ENCODE assay signal across 29 mouse cellular contexts in genomic region chr9:56126453-56127173, GRCm38 (mm10). TPM values are rescaled to one million over a fixed set of nuclear protein-coding genes. Genes with fewer than 3 reads are reported as not detected.
DNase-seq lines count a peak whose midpoint lies in the region; ATAC-seq and TF ChIP-seq lines count a peak whose summit lies in the region.
"Had no signal": no experiment of that assay in that cellular context is flagged by ENCODE, and none has a peak within 500 bp of the region (broad histone marks: within the 10 kb centered on the region; RNA-seq: fewer than 3 reads in every experiment).

No protein-coding gene starts in this region.

- no peak for ATAC-seq in hindbrain, postnatal 0 days
- ATAC-seq in midbrain, embryonic 14.5 days (ENCODE audit: low FRiP score, low TSS enrichment) = no peak
- ATAC-seq: forebrain, embryonic 13.5 days; inflammation-experienced regulatory T-cells, adult 6 months had no signal

- DNase-seq in retina, postnatal 1 day = peak; percentile 38
- DNase-seq in retina, embryonic 14.5 days (ENCODE audit: low spot score) = no peak
- peak; percentile 58 to 80 for DNase-seq in cerebellum, adult 2 months
- peak; percentile 59 to 80 for DNase-seq in cerebellum, postnatal 14 days
- no peak for DNase-seq in layer of hippocampus, postnatal 14 days (ENCODE audit: low spot score in 2 of 2)
- no peak for DNase-seq in hindbrain, postnatal 0 days (ENCODE audit: low spot score)
- DNase-seq in midbrain, embryonic 14.5 days = no peak
- DNase-seq: adrenal gland, adult 2 months; B cell, adult 2 months; gastrocnemius, postnatal 10 days; heart, adult 18-20 months; heart, postnatal 4 days; kidney, adult 11 months; kidney, postnatal 14 days; lung, postnatal 36 days; right cerebral cortex, postnatal 4 days; thymus, adult 18-20 months; thymus, postnatal 25 days had no signal

- WGBS in cerebellum, adult 2 months = 29% methylated on average over 16 of the region's 16 CpGs
- 81% methylated on average over 16 of the region's 16 CpGs for WGBS in hindbrain, postnatal 0 days
- 91% methylated on average over 16 of the region's 16 CpGs for WGBS in midbrain, embryonic 14.5 days

- H3K4me3 ChIP-seq in cerebellum, adult 2 months (replicated peaks; ENCODE audit: insufficient read depth, low read depth, low read length) = no peak overlapping the region
- no peak overlapping the region for H3K4me3 ChIP-seq in hindbrain, postnatal 0 days (ENCODE audit: low read length)
- H3K4me3 ChIP-seq in midbrain, embryonic 14.5 days (replicated peaks; ENCODE audit: low read depth, low read length) = no peak overlapping the region
- H3K4me3 ChIP-seq: erythroblast, embryonic 14.5 days; forebrain, embryonic 13.5 days; heart, embryonic 12.5 days; hindbrain, embryonic 13.5 days; limb, embryonic 13.5 days; lung, embryonic 15.5 days; midbrain, embryonic 12.5 days; neural tube, embryonic 15.5 days had no signal

- H3K27ac ChIP-seq in cerebellum, adult 2 months (ENCODE audit: insufficient read depth, low read length) = no peak overlapping the region
- H3K27ac ChIP-seq in hindbrain, postnatal 0 days = no peak overlapping the region
- no peak overlapping the region for H3K27ac ChIP-seq in midbrain, embryonic 14.5 days (replicated peaks; ENCODE audit: low read depth, low read length)
- H3K27ac ChIP-seq: forebrain, embryonic 13.5 days; hindbrain, embryonic 13.5 days; limb, embryonic 13.5 days; lung, embryonic 15.5 days; midbrain, embryonic 12.5 days; neural tube, embryonic 15.5 days; stomach, postnatal 0 days had no signal

- no peak for TF ChIP-seq POLR2A in cerebellum, adult 2 months (IDR thresholded peaks at IDR 0.05; ENCODE audit: borderline replicate concordance, insufficient read depth, low read length)

- peaks cover 12% of the 10 kb centered on the region; the same call in 1 of the 2 replicates for H3K36me3 ChIP-seq in hindbrain, postnatal 0 days (ENCODE audit: insufficient read depth, low read length)
- peaks cover 37% of the 10 kb centered on the region for H3K36me3 ChIP-seq in midbrain, embryonic 14.5 days (ENCODE audit: control insufficient read depth, insufficient read depth, low read length)

- TF ChIP-seq CTCF in cerebellum, adult 2 months (IDR thresholded peaks at IDR 0.05; ENCODE audit: borderline replicate concordance, insufficient read depth, low read depth, low read length) = no peak
- TF ChIP-seq CTCF in hindbrain, postnatal 0 days (IDR thresholded peaks at IDR 0.05; ENCODE audit: low read depth) = no peak

- no peaks in the 10 kb centered on the region for H3K27me3 ChIP-seq in cerebellum, adult 2 months (ENCODE audit: control insufficient read depth, insufficient read depth, low read length)
- H3K27me3 ChIP-seq in hindbrain, postnatal 0 days (ENCODE audit: insufficient read depth, low read length) = no peaks in the 10 kb centered on the region
- no peaks in the 10 kb centered on the region for H3K27me3 ChIP-seq in midbrain, embryonic 14.5 days (ENCODE audit: control insufficient read depth, insufficient read depth, low read length)
- H3K27me3 ChIP-seq: forebrain, embryonic 13.5 days; hindbrain, embryonic 13.5 days; limb, embryonic 13.5 days; lung, embryonic 15.5 days; midbrain, embryonic 12.5 days; neural tube, embryonic 15.5 days had no signal

- no peak overlapping the region for H3K4me2 ChIP-seq in hindbrain, postnatal 0 days (ENCODE audit: low read depth, low read length)
- no peak overlapping the region for H3K4me2 ChIP-seq in midbrain, embryonic 14.5 days (ENCODE audit: low read length)
- H3K4me2 ChIP-seq: forebrain, embryonic 13.5 days; heart, embryonic 12.5 days; hindbrain, embryonic 13.5 days; limb, embryonic 13.5 days; liver, embryonic 11.5 days; lung, embryonic 15.5 days; midbrain, embryonic 12.5 days; neural tube, embryonic 15.5 days had no signal

- H3K4me1 ChIP-seq in cerebellum, adult 2 months (ENCODE audit: control insufficient read depth, insufficient read depth, low read length) = peaks cover 24% of the 10 kb centered on the region
- peaks cover 3% of the 10 kb centered on the region; the same call in 1 of the 2 replicates for H3K4me1 ChIP-seq in hindbrain, postnatal 0 days (ENCODE audit: insufficient read depth, low read length)
- no peaks in the 10 kb centered on the region for H3K4me1 ChIP-seq in midbrain, embryonic 14.5 days (ENCODE audit: control insufficient read depth, insufficient read depth, low read length)
- H3K4me1 ChIP-seq: neural tube, embryonic 15.5 days had no signal

- no peak overlapping the region for H3K9ac ChIP-seq in hindbrain, postnatal 0 days (replicated peaks; ENCODE audit: low read length)
- H3K9ac ChIP-seq in midbrain, embryonic 14.5 days (replicated peaks; ENCODE audit: low read length) = no peak overlapping the region
- H3K9ac ChIP-seq: forebrain, embryonic 13.5 days; heart, embryonic 12.5 days; hindbrain, embryonic 13.5 days; limb, embryonic 13.5 days; lung, embryonic 15.5 days; midbrain, embryonic 12.5 days; neural tube, embryonic 15.5 days had no signal

- no peaks in the 10 kb centered on the region for H3K9me3 ChIP-seq in hindbrain, postnatal 0 days (ENCODE audit: low read length)
- no peaks in the 10 kb centered on the region for H3K9me3 ChIP-seq in midbrain, embryonic 14.5 days (ENCODE audit: control insufficient read depth, low read length)
- H3K9me3 ChIP-seq: forebrain, embryonic 13.5 days; heart, embryonic 12.5 days; hindbrain, embryonic 13.5 days; limb, embryonic 13.5 days; lung, embryonic 15.5 days; midbrain, embryonic 12.5 days; neural tube, embryonic 15.5 days had no signal

RNA-seq across cellular contexts. Expression of gene Pstpip1, which starts 36.9 kb away (rescaled TPM):
- 3.3 and 5.0 TPM in 2 replicates for polyA plus RNA-seq in cerebellum, adult 2 months (2012; rRNA removed)
- 1 to 10 TPM; 2.9 to 3.5 TPM for total RNA-seq in layer of hippocampus, postnatal 14 days (2021)
- 0.10 and 1.1 TPM in 2 replicates for total RNA-seq in hindbrain, postnatal 0 days (2014; rRNA removed)
- 0.78 and 1.4 TPM in 2 replicates for polyA plus RNA-seq in hindbrain, postnatal 0 days (2015; fragmentation: Nextera tagmentation; extraction: Ambion mirVana)
- polyA plus RNA-seq in midbrain, embryonic 14.5 days (2014; fragmentation: Nextera tagmentation; extraction: Ambion mirVana) = 0.24 and 1.0 TPM in 2 replicates

RNA-seq across cellular contexts. Expression of gene Tspan3, which starts 38.7 kb away (rescaled TPM):
- polyA plus RNA-seq in cerebellum, adult 2 months (2012; rRNA removed) = 515 and 542 TPM in 2 replicates
- 100 to 1,000 TPM; 378 to 389 TPM for total RNA-seq in layer of hippocampus, postnatal 14 days (2021)
- total RNA-seq in hindbrain, postnatal 0 days (2014; rRNA removed) = 524 and 552 TPM in 2 replicates
- polyA plus RNA-seq in hindbrain, postnatal 0 days (2015; fragmentation: Nextera tagmentation; extraction: Ambion mirVana) = 725 and 737 TPM in 2 replicates
- 555 and 629 TPM in 2 replicates for polyA plus RNA-seq in midbrain, embryonic 14.5 days (2014; fragmentation: Nextera tagmentation; extraction: Ambion mirVana)

Comparison
In these comparisons a context has a peak if more than half of its experiments do, and no peak if none do; other contexts are left out.
1. DNase-seq: peak in retina, postnatal 1 day (single experiment), cerebellum, adult 2 months (2 of 2) and cerebellum, postnatal 14 days (2 of 2); none in retina, embryonic 14.5 days (single experiment), layer of hippocampus, postnatal 14 days (0 of 2), hindbrain, postnatal 0 days (single experiment) and midbrain, embryonic 14.5 days (single experiment).